Mouse (Mus musculus) E14TG2a.4 (cell line): ENCODE measurements around the gene Cfap99.

Experiments
- H3K27me3 ChIP-seq: 2 replicates; pipeline ENCODE4 v1.6.1; 2014; ENCODE audit warnings: low read length, control low read depth; ENCODE audit not compliant: insufficient read depth
- H3K36me3 ChIP-seq: 2 replicates; pipeline ENCODE4 v1.6.1; 2014; ENCODE audit warnings: low read length, control low read depth; ENCODE audit not compliant: insufficient read depth
- H3K4me1 ChIP-seq: replicated peaks from 2 replicates; pipeline ENCODE4 v1.6.1; 2014; ENCODE audit warnings: low read depth, low read length, control low read depth
- H3K4me3 ChIP-seq: replicated peaks from 2 replicates; pipeline ENCODE4 v1.5.1; 2014; ENCODE audit warnings: mild to moderate bottlenecking, low read length
- H3K9me3 ChIP-seq: 2 replicates; pipeline ENCODE4 v1.6.1; 2014; ENCODE audit warnings: low read length, control low read depth
- CTCF ChIP-seq: conservative IDR thresholded peaks from 2 replicates; pipeline ENCODE4 v1.5.1; 2014; ENCODE audit warnings: low read length
- NANOG ChIP-seq: IDR thresholded peaks from 2 replicates; pipeline ENCODE4 v1.6.1; 2014; ENCODE audit warnings: borderline replicate concordance, low read length, mixed read lengths
- POU5F1 ChIP-seq: IDR thresholded peaks from 2 replicates; pipeline ENCODE4 v1.6.1; 2014; ENCODE audit warnings: low read length, borderline replicate concordance

Gene Cfap99

GRCm38 (mm10) chr5:34273251-34273681 is 15.1 kb upstream of the Cfap99 start:
- TF ChIP-seq POU5F1 (no peak), NANOG (no peak), CTCF (no peak)
- Histone ChIP-seq H3K9me3 (no peaks in the 10 kb centered on the region), H3K36me3 (peaks cover 6% of the 10 kb centered on the region; the same call in 1 of the 2 replicates), H3K4me3 (no peak overlapping the region), H3K4me1 (peaks cover 50% of the 10 kb centered on the region), H3K27me3 (no peaks in the 10 kb centered on the region)

GRCm38 (mm10) chr5:34274268-34274667 is 14.1 kb upstream of the Cfap99 start:
- Histone ChIP-seq H3K36me3 (peaks cover 14% of the 10 kb centered on the region), H3K9me3 (no peaks in the 10 kb centered on the region), H3K4me3 (no peak overlapping the region), H3K27me3 (no peaks in the 10 kb centered on the region), H3K4me1 (peaks cover 60% of the 10 kb centered on the region)
- TF ChIP-seq NANOG, result no peak
- TF ChIP-seq CTCF, result no peak
- no peak for TF ChIP-seq POU5F1

DNA sequence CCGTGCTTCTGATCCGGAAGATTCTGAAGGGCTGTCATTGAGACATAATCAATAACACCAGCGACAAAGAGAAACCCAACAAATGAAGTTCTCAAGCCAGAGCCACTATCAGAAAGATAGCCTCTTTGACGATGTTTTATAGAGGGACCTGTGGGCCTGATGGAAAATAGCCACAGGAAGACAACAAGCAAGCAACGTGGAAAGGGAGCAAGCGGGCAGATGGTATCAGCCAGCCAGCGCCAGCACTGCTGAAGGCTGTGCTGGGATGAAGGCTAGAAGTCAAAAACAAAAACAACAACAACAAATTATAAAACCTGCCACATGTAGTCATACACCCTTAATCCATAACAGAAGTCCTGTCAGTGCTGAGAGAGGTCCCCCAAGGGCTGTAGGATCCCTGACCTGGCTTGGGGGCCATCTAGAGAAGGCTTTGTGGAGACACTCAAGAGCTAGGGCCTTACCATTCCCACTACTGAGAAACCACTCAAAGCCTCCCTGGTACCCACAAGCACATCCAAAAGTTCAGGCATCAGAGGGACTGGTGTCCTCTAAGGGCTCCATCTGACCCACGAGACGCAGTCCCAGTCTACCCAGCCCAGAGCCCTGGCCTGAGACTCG is 13.6 kb upstream of the Cfap99 start:
- Histone ChIP-seq H3K4me1 (peaks cover 60% of the 10 kb centered on the region), H3K4me3 (no peak overlapping the region), H3K27me3 (no peaks in the 10 kb centered on the region), H3K9me3 (no peaks in the 10 kb centered on the region), H3K36me3 (peaks cover 15% of the 10 kb centered on the region)
- TF ChIP-seq POU5F1 (no peak), CTCF (no peak), NANOG (no peak)

DNA sequence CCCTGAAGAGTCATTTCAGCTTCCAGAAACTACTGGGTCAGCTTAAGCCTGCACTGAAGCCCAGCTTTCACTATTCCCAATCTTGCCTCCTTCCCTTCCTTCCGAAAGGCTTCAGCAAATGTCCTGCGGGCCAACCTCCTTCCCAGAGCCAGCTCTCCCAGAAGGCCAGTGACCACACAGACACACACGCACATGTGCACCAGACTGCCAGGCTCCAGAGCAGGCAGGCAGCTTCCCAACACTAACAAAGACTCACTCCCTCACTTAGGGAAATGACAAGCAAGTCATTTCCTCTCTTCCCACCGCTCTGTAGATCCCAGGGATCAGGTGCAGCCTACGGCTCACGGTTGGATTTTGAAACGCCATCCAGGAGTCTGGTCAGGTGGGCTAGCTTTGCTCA is 12.2 kb upstream of the Cfap99 start:
- peaks cover 66% of the 10 kb centered on the region for H3K4me1 ChIP-seq
- H3K36me3 ChIP-seq, result peaks cover 18% of the 10 kb centered on the region
- TF ChIP-seq CTCF (no peak), NANOG (no peak), POU5F1 (no peak)
- H3K9me3 ChIP-seq, result no peaks in the 10 kb centered on the region
- no peaks in the 10 kb centered on the region for H3K27me3 ChIP-seq
- no peak overlapping the region for H3K4me3 ChIP-seq

GRCm38 (mm10) chr5:34276746-34277145 is 11.7 kb upstream of the Cfap99 start:
- Histone ChIP-seq H3K9me3 (no peaks in the 10 kb centered on the region), H3K4me1 (peaks cover 71% of the 10 kb centered on the region), H3K4me3 (no peak overlapping the region), H3K27me3 (no peaks in the 10 kb centered on the region), H3K36me3 (peaks cover 18% of the 10 kb centered on the region)
- TF ChIP-seq NANOG, result no peak

DNA sequence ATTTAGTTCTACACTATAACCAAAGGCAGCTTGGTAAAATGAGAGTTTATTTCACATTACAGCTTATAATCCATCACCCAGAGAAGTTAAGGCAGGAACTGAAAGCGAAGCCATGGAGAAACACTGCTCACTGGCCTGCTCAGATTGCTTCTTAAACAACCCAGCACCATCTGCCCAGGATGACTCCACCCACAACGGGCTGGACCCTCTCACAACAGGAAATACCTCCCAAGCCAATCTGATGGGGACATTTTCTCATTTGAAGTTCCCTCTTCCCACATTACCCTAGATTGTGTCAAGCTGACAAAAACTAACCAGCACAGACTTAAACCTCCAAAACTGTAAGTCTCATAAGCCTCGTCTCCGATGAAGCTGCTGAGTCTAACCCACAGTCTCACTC is 10.3 kb upstream of the Cfap99 start:
- no peaks in the 10 kb centered on the region for H3K9me3 ChIP-seq
- TF ChIP-seq CTCF (no peak), POU5F1 (no peak), NANOG (no peak)
- peaks cover 18% of the 10 kb centered on the region for H3K36me3 ChIP-seq
- H3K4me3 ChIP-seq, result no peak overlapping the region
- peaks cover 80% of the 10 kb centered on the region for H3K4me1 ChIP-seq
- H3K27me3 ChIP-seq, result no peaks in the 10 kb centered on the region

DNA sequence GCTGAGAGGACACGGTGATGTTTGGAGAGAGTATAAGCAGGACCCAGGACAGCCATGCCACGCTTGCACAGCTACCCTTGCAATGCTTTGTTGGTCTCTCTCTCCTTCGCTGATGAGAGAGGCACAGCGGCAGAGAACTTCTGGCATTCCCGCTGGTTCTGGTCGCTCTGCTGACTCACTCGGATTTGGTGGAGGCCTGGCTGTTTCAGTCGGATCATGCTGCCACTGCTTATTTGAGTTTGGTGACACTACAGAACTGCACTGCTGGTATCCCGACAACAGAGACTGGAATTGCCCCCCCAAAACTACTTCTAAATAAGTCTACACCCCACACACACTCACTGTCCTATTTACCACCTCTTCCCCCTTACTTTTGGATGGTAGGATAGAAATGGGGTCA is 9.2 kb upstream of the Cfap99 start:
- TF ChIP-seq POU5F1 (no peak), CTCF (no peak), NANOG (no peak)
- Histone ChIP-seq H3K9me3 (no peaks in the 10 kb centered on the region), H3K4me1 (peaks cover 80% of the 10 kb centered on the region), H3K27me3 (no peaks in the 10 kb centered on the region), H3K4me3 (no peak overlapping the region), H3K36me3 (peaks cover 18% of the 10 kb centered on the region)

DNA sequence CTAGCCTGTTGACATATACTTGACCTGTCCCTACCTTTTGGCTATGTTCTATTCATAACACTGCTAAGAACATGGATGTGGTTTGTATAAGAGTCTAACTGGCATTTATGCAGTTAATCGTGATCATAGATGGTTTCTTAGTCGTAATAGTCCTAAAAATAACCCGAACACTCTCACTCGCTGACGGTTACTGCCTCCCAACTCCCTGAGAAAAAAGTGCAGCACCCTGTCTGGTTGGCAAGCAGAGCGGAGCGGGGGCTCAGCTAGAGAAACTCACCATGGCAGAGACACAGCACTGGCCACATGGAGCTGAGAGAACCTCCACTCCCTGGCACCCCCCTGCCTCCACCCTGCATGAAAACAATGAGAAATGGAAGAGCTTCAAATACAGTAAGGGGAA is 7.4 kb upstream of the Cfap99 start:
- Histone ChIP-seq H3K4me1 (peaks cover 96% of the 10 kb centered on the region), H3K4me3 (no peak overlapping the region), H3K36me3 (peaks cover 18% of the 10 kb centered on the region), H3K9me3 (no peaks in the 10 kb centered on the region), H3K27me3 (no peaks in the 10 kb centered on the region; the same call in 1 of the 2 replicates)
- TF ChIP-seq CTCF (no peak), NANOG (no peak), POU5F1 (no peak)

DNA sequence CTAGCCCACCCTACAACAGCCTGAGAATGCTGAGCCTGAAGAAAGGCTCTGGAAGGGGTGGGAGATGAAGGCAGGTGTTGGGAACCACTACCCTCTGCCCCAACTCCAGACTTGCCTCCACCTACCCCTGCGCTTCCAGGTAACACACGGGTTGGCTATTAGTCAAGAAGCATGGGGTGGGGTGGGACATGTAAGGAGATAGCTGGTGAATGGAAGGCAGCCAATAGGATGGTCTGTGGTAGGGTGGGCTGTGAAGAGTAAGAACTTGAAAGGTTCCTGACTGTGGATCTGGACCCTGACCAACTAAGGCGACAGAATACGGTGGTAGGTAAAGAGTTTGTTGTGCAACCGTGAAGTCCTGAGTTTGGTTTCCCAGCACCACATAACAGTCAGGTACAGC is 5.0 kb upstream of the Cfap99 start:
- no peaks in the 10 kb centered on the region for H3K9me3 ChIP-seq
- TF ChIP-seq POU5F1 (no peak), NANOG (no peak), CTCF (no peak)
- peaks cover 12% of the 10 kb centered on the region; the same call in 1 of the 2 replicates for H3K36me3 ChIP-seq
- peak overlapping the region; percentile 37 for H3K4me3 ChIP-seq
- H3K27me3 ChIP-seq, result peaks cover 18% of the 10 kb centered on the region
- H3K4me1 ChIP-seq, result peaks cover 89% of the 10 kb centered on the region
